Mouse (Mus musculus) hindbrain, embryonic 11.5 days (tissue): ENCODE results near the gene Zfp426. TPM values are rescaled to one million over a fixed set of nuclear protein-coding genes. Genes with fewer than 3 reads are reported as not detected.

Experiments used
- ATAC-seq: fragments of 200-750 bp; cut with Nextera tagmentation; 2 replicates; pipeline ENCODE4 v1.8.0; 2017; ENCODE audit warnings: mild to moderate bottlenecking, moderate TSS enrichment, moderate library complexity; ENCODE audit not compliant: low FRiP score
- DNase-seq: peaks from one replicate; pipeline ENCODE4 v3.0.0-alpha.2; 2015; ENCODE audit warnings: low spot score
- H3K27ac ChIP-seq: fragments of 300-500 bp; sonication (generic); 2 replicates; pipeline ENCODE4 v1.5.1; 2014; ENCODE audit warnings: mild to moderate bottlenecking, low read depth, low read length
- H3K27me3 ChIP-seq: fragments of 300-500 bp; sonication (generic); 2 replicates; pipeline ENCODE4 v1.6.1; 2014; ENCODE audit warnings: mild to moderate bottlenecking, low read length, moderate library complexity, mixed read lengths; ENCODE audit not compliant: control insufficient read depth, insufficient read depth
- H3K36me3 ChIP-seq: fragments of 300-500 bp; sonication (generic); 2 replicates; pipeline ENCODE4 v1.6.1; 2014; ENCODE audit warnings: mild to moderate bottlenecking, low read length, moderate library complexity, mixed read lengths; ENCODE audit not compliant: control insufficient read depth, insufficient read depth
- H3K4me1 ChIP-seq: fragments of 300-500 bp; sonication (generic); replicated peaks from 2 replicates; pipeline ENCODE4 v1.6.1; 2014; ENCODE audit warnings: low read length, mixed read lengths; ENCODE audit not compliant: control insufficient read depth, insufficient read depth
- H3K4me2 ChIP-seq: fragments of 300-500 bp; sonication (generic); replicated peaks from 2 replicates; pipeline ENCODE4 v1.6.1; 2014; ENCODE audit warnings: mild to moderate bottlenecking, low read depth, low read length
- H3K4me3 ChIP-seq: fragments of 300-500 bp; sonication (generic); 2 replicates; pipeline ENCODE4 v1.5.1; 2014; ENCODE audit warnings: low read depth, low read length
- H3K9ac ChIP-seq: fragments of 300-500 bp; sonication (generic); 2 replicates; pipeline ENCODE4 v1.6.1; 2014; ENCODE audit warnings: low read depth, low read length
- H3K9me3 ChIP-seq: fragments of 300-500 bp; sonication (generic); 2 replicates; pipeline ENCODE4 v1.6.1; 2016; ENCODE audit warnings: low read length; ENCODE audit not compliant: control insufficient read depth
- WGBS: fragments of 180-500 bp; shearing (Covaris S2); extraction: QIAGEN DNeasy Blood & Tissue Kit; methylation state at CpG from one replicate; pipeline ENCODE4 v1.1.7; 2014; 5-methylcytosine and 5-hydroxymethylcytosine counted together
- polyA plus RNA-seq: library from polyadenylated mRNA; unstranded; fragments of >200 nt; fragmentation: Nextera tagmentation; extraction: Ambion mirVana; gene quantifications from 2 replicates; pipeline ENCODE4 v1.2.1, GENCODE M21; 2014

Zfp426 gene
- 32.7 and 35.2 TPM in 2 replicates for polyA plus RNA-seq

DNA sequence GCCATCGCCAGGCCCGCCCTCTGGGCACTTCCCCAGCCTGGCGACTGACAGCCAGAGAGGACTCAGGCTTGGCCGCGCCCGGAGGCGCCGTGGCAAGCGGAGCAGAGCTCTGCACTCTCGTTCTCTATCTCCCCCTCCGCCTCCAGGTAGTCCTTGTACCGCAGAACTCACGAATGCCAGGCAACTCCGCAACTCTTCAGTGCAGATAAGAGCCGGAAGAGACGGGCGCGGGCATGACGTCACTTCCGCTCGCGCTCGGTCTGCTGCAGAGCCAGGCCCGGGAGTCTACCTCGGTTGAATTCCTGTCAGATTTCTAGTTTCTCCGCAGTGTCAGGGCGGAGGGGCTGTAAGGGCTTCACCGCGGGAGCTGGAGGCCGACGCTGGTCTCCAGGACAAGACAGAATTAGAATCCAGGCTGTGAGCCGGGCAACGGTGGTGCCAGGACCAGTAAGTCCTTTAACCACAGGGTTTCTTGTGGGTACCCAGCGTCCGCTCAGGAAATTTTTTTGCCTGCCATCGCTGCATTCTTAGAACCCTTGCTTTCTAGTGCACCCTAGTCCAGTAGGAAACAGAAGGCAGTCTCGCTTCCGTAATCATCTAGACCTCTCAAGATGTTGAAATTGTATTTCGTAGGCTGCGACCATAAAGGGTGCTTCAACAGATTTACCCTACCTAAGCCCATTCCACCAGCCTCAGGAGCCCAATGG is at the start of gene Zfp426:
Gene Zfp426, minus strand, starts transcription at position 220 of the 707 bp plus-strand sequence.
- Histone ChIP-seq H3K27me3 (no peaks in the 10 kb centered on the region), H3K9me3 (no peaks in the 10 kb centered on the region), H3K9ac (peak within 1 kb of the TSS; percentile 95), H3K4me1 (no peaks in the 10 kb centered on the region), H3K4me2 (peak within 1 kb of the TSS; percentile 66), H3K4me3 (peak within 1 kb of the TSS; percentile 92), H3K27ac (peak within 1 kb of the TSS; percentile 86), H3K36me3 (0 out of 2 replicates have a peak, but pooled peaks cover 2% of the 10 kb centered on the region)
- peak; percentile 95 for DNase-seq
- WGBS = 2% methylated on average over 40 of the region's 40 CpGs
- ATAC-seq = peak; percentile 97

DNA sequence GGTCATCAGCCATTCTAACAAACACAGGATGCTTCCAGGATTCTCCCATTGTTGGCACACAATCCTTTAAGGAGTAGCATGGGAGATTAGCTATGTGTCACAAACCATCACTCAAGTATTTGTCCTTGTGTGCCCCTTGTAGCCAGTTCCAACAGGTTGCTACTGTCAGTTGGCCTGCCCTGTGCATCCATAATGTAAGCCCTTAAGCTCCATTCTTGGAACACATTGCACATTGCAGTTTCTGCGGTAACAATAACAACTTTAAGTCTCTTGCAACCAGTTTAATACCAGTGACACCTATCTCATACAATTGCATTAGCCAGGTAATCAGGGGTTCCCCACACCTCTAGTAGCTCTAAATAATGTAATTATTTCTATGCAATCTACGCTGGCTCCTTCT is 44.1 kb upstream of the Zfp426 start:
- WGBS = 91% methylated on average over 2 of the region's 2 CpGs
- peaks cover 3% of the 10 kb centered on the region; the same call in 1 of the 2 replicates for H3K27me3 ChIP-seq
- H3K36me3 ChIP-seq = no peaks in the 10 kb centered on the region

DNA sequence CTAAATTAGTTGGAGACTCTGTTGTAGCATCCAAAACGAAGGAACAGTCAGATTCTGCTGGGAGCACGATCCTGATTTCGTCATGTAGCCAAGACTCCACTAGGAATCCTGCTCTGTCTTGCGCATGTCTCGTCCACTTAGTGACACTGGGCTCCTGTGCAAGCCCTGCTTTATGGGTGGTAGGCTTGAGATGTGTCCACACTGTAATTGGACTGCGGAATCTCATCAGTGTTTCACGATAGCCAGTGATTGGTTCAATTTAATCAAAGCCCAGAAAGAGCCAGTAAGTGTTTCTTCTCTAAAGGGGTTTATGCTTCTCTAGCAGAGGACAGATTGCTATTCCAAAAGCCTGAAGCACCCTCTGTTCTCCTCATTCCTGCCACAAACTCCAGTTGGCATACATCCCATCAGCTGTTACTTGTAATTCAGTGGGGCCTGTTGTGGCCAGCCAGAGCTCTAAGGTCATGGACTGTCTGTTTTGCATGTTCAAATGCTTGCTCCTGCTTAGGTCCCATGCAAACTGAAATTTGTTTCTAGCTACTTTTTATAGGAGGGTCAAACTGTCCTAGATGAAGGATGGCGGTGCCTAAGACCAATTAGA is 41.9 kb upstream of the Zfp426 start:
- no peaks in the 10 kb centered on the region for H3K4me1 ChIP-seq
- DNase-seq = no peak
- H3K27me3 ChIP-seq = peaks cover 4% of the 10 kb centered on the region; the same call in 1 of the 2 replicates
- no peaks in the 10 kb centered on the region for H3K36me3 ChIP-seq
- no peak overlapping the region for H3K4me2 ChIP-seq
- H3K4me3 ChIP-seq = no peak overlapping the region
- H3K9me3 ChIP-seq = no peaks in the 10 kb centered on the region
- no peak overlapping the region for H3K27ac ChIP-seq
- no peak overlapping the region for H3K9ac ChIP-seq
- WGBS = 83% methylated on average over 8 of the region's 8 CpGs
- no peak for ATAC-seq

More for the DNA sequence above, 44.1 kb upstream of the Zfp426 start:
- H3K9ac ChIP-seq = no peak overlapping the region
- H3K9me3 ChIP-seq = no peaks in the 10 kb centered on the region
- no peak overlapping the region for H3K27ac ChIP-seq
- H3K4me3 ChIP-seq = no peak overlapping the region
- ATAC-seq (no peak), DNase-seq (no peak)
- H3K4me1 ChIP-seq = no peaks in the 10 kb centered on the region
- no peak overlapping the region for H3K4me2 ChIP-seq

DNA sequence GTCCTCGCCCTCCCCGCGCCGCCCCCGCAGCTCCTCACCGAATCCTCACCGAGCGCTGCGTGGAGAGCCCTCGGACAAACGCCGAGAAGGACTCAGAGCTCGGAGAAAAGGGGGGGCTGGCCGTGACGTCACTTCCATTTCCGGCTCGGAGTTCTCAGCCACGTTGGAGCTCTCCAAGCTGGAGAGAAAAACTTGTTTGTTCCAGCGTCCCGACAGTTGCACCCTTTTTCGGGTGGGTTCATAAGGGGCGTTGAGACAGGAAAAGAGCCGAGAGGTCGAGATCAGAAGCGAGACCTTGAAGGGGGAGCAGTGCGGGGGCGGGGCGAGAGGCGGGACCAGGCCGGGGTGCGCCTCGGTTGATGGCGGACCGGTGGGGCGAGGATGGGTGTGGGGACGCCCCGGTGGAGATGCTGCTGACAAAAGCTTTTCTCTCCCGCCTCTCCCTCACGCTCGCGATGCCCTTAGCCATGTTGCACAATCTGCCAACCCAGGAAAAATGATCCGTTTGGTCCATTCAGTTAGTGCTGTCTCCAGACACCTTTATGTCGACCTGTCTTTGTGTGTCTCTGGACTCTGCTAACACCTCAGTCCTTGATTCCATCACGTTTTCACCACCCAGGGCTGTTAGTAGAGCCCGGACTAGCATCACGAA is 28.9 kb upstream of the Zfp426 start, which contains the start of gene Zfp266:
Gene Zfp266, minus strand, starts transcription at position 112 of the 652 bp plus-strand sequence.
- Histone ChIP-seq H3K9ac (peak within 1 kb of the TSS; percentile 99), H3K9me3 (no peaks in the 10 kb centered on the region), H3K4me3 (peak within 1 kb of the TSS; percentile 93), H3K27ac (peak within 1 kb of the TSS; percentile 96), H3K27me3 (no peaks in the 10 kb centered on the region), H3K4me2 (peak within 1 kb of the TSS; percentile 81), H3K4me1 (0 out of 2 replicates have a peak, but pooled peaks cover 2% of the 10 kb centered on the region), H3K36me3 (no peaks in the 10 kb centered on the region)
- DNase-seq (peak; percentile 95), ATAC-seq (peak; percentile 94)
- under 1% methylated on average over 43 of the region's 46 CpGs for WGBS

DNA sequence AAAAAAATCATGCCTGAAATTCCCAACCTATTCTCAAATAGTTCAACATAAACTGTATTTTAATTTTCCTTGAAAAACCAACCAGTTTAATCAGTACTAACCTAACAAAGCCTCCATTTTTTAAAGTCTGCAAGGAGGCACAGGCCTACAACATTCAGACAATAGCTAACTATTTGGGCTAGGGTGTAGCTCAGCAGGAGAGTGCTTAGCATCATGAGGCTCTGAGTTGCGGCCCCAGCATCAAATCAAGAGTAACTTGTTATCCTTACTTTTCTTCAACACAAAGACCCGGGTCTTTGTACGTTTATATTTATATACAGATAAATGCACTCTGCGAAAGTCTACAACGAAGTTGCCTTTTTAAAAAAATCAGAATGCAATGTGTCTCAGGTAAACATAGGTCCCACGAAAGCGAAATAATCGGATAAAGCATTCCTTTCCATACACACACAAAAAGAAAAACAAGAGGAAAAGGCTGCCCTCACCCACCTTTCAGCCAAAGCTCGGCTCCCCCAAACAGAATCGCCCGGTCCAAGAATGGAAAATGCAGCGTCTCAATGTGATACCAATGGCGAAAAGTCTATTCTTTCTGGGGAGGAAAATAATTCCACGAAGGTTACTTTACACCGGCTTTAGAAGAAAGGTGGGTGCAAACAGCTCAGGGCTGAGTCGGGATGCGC is 28.1 kb upstream of the Zfp426 start:
- peak overlapping the region; percentile 99 for H3K9ac ChIP-seq
- no peaks in the 10 kb centered on the region for H3K27me3 ChIP-seq
- H3K36me3 ChIP-seq = no peaks in the 10 kb centered on the region
- under 1% methylated on average over 17 of the region's 17 CpGs for WGBS
- peak overlapping the region; percentile 81 for H3K4me2 ChIP-seq
- ATAC-seq (no peak), DNase-seq (peak; percentile 46)
- H3K4me3 ChIP-seq = peak overlapping the region; percentile 93
- H3K4me1 ChIP-seq = 0 out of 2 replicates have a peak, but pooled peaks cover 2% of the 10 kb centered on the region
- peak overlapping the region; percentile 96 for H3K27ac ChIP-seq
- H3K9me3 ChIP-seq = no peaks in the 10 kb centered on the region

DNA sequence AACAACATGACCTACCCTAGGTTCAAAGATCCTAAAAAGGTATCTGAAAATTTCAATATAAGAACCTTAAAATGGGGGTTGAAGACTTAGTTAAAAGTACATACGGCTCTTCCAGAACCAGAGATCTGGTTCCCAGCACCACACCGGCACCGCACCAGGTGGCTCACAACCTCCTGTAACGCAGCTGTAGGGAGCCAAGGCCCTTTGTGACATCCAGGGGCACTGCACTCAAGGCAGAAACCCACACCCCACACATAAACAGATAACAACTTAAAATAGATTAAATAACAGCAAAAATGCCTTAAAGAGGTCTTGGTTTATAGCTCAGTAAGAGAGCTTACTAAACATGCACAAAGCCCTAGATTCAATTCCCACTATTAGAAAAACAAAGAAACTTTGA is 27.4 kb upstream of the Zfp426 start:
- WGBS = 8% methylated on average over 4 of the region's 4 CpGs
- H3K9ac ChIP-seq = peak overlapping the region; percentile 34; the same call in 1 of the 2 replicates
- peak overlapping the region; percentile 54 for H3K4me2 ChIP-seq
- H3K9me3 ChIP-seq = no peaks in the 10 kb centered on the region
- DNase-seq = peak; percentile 38
- no peak overlapping the region for H3K27ac ChIP-seq
- ATAC-seq = no peak
- H3K36me3 ChIP-seq = no peaks in the 10 kb centered on the region
- no peaks in the 10 kb centered on the region for H3K27me3 ChIP-seq
- 0 out of 2 replicates have a peak, but pooled peaks cover 2% of the 10 kb centered on the region for H3K4me1 ChIP-seq
- peak overlapping the region; percentile 43 for H3K4me3 ChIP-seq

DNA sequence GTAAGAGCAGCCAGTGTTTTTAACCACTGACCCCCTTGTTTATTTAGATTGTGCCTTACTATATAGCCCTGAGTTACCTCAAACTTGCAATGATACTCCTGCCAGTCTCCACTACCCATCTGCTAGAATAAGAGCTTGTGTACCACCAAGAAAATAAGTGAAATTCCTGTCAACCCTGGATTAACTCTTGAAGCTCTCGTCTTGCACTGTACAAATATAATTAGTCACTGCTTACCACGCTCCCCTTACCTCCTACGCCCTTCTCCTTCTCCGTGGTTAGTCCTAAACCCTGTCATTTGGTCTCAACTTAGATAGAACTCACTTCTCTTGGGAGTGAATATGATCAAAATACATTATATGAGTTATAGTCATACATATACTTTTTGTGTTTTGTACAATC is 26.2 kb upstream of the Zfp426 start:
- no peaks in the 10 kb centered on the region for H3K36me3 ChIP-seq
- H3K4me3 ChIP-seq = no peak overlapping the region
- no peak for ATAC-seq
- no peaks in the 10 kb centered on the region for H3K9me3 ChIP-seq
- H3K4me1 ChIP-seq = 0 out of 2 replicates have a peak, but pooled peaks cover 2% of the 10 kb centered on the region
- no peak overlapping the region for H3K27ac ChIP-seq
- no peak overlapping the region for H3K4me2 ChIP-seq
- H3K27me3 ChIP-seq = no peaks in the 10 kb centered on the region
- H3K9ac ChIP-seq = no peak overlapping the region
- no peak for DNase-seq
- WGBS = 97% methylated on average over 4 of the region's 4 CpGs

DNA sequence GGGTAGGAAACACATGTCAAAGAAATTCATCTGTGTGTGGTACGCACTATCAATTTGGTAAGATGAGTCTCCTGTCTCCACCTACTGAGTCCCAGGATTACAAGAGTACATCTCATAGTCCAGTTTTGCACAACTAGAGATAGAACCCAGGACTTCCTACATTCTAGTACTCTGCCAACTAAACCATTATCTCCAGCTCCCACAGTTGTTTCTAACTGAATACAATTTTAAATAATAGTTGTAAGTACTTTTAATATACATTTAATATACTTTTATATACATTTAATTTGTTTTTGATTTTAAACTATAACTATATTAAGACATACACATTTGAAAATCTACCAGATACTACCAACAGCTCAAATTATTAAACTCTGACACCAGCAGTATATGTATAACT is 25.2 kb upstream of the Zfp426 start:
- ATAC-seq = no peak
- H3K36me3 ChIP-seq = no peaks in the 10 kb centered on the region
- 96% methylated on average over 1 of the region's 1 CpGs for WGBS

More for the DNA sequence above, 25.2 kb upstream of the Zfp426 start:
- no peak overlapping the region for H3K27ac ChIP-seq
- H3K9ac ChIP-seq = no peak overlapping the region
- no peak for DNase-seq
- H3K9me3 ChIP-seq = no peaks in the 10 kb centered on the region
- no peak overlapping the region for H3K4me3 ChIP-seq
- no peaks in the 10 kb centered on the region for H3K27me3 ChIP-seq
- 0 out of 2 replicates have a peak, but pooled peaks cover 2% of the 10 kb centered on the region for H3K4me1 ChIP-seq
- H3K4me2 ChIP-seq = no peak overlapping the region
